Mouse (Mus musculus) E14TG2a.4 (cell line): ENCODE measurements around the gene H2al2a.

Experiments used
- CTCF ChIP-seq: conservative IDR thresholded peaks from 2 replicates; pipeline ENCODE4 v1.5.1; 2014; ENCODE audit warnings: low read length
- NANOG ChIP-seq: IDR thresholded peaks from 2 replicates; pipeline ENCODE4 v1.6.1; 2014; ENCODE audit warnings: borderline replicate concordance, low read length, mixed read lengths

DNA sequence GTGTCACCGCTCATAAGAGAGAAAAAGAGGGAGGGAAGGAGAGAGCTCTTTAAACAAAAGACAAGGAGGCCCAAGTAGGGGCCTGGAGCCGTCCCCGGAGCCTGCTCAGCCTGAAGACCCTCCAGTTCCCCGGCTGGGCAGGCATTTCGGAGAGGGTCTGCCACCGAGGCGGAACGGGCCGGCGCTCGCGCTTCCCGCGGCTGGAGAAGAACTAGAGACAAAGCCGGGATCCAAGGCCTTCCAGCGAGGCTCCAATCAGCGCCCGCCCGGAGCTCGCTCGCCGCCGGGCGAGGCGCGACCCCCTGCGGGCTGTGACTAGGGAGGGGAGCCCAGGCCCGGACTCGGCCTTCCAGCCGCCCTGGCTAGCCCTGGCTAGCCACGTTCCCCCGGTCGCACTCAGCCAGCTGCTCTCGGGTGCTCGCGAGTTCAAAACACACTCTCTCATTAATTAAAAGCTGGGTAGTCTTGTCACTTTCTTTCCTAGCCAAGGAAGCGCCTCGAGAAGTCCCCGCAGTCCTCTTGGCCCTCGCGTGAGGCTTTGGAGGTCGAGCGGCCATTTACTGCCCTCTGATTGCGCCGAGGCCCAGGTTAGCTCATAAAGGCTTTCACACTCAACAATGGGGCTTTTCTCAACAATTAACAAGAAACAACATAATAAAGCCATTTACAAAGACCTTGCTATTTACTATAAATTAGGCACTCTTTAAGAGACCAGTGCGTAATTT lies 43.0 kb upstream of the H2al2a start:
- no peak for TF ChIP-seq CTCF
- TF ChIP-seq NANOG, result no peak
